Mouse (Mus musculus) thymus, adult 2 months (tissue): ENCODE measurements at regions not wholly inside any gene's neighbourhood (a gene's known extent, or its start where the extent isn't known, plus 50 kb on each side); places are given as distances from the start of the nearest gene placed in this dataset.

Source experiments
- CTCF ChIP-seq: fragments of 200-500 bp; IDR thresholded peaks from 2 replicates; pipeline ENCODE4 v1.5.1; 2012; ENCODE audit warnings: mild to moderate bottlenecking, control low read depth, low read length, moderate library complexity, borderline replicate concordance; ENCODE audit not compliant: control insufficient read depth, poor library complexity, insufficient read depth; ENCODE audit errors: extremely low read depth
- POLR2A ChIP-seq: fragments of 200-500 bp; IDR thresholded peaks from 2 replicates; pipeline ENCODE4 v1.6.1; 2012; ENCODE audit warnings: mild to moderate bottlenecking, low read length, control low read depth, moderate library complexity; ENCODE audit not compliant: control insufficient read depth, poor library complexity, insufficient read depth; ENCODE audit errors: extremely low read depth

GRCm38 (mm10) chr2:133345964-133346788 is 205.8 kb upstream of the Bmp2 start:
- TF ChIP-seq POLR2A, result no peak
- TF ChIP-seq CTCF, result no peak
